8 mouse cellular contexts compared by ENCODE assay signal in the genomic region with DNA sequence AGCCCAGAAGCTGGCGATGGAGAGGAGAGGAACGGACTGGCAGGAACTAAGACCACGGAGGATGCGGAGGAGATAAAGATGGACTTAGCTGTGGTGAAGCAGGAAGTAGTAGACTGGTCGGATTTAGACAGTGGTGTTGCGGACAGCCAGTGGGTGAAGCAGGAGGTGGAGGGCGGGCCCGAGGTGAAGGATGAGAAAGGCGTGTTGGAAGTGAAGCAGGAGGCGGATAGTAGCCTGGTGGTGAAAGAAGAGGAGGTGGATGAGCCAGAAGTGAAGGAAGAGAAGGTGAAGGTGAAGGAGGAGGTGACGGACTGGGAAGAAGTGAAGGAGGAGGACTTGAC. TPM values are rescaled to one million over a fixed set of nuclear protein-coding genes. Genes with fewer than 3 reads are reported as not detected.
DNase-seq lines count a peak whose midpoint lies in the region; ATAC-seq and TF ChIP-seq lines count a peak whose summit lies in the region.

No protein-coding gene starts in this region.

- DNase-seq in cerebellum, postnatal 14 days, result no peak
- DNase-seq in cerebellum, postnatal 25 days, result no peak
- DNase-seq in gastrocnemius, postnatal 4 days (ENCODE audit: low spot score in 2 of 2), result no peak
- no peak for DNase-seq in cerebellum, adult 9-10 months

- peak; percentile 50; the same call in 1 of the 2 replicates for ATAC-seq in cerebellum, adult (ENCODE audit: insufficient number of reproducible peaks, low FRiP score, low TSS enrichment)
- ATAC-seq in hematopoietic stem cell, adult 5-6 weeks (replicated peaks in 1 of 2; ENCODE audit: insufficient read depth in 1 of 2, low FRiP score in 2 of 2, low TSS enrichment in 1 of 2, low read depth in 1 of 2, poor library complexity in 2 of 2, severe bottlenecking in 2 of 2), result peak; percentile 43 to 50; a peak in 3 of 4 replicates
- ATAC-seq in megakaryocyte, adult 5-6 weeks (ENCODE audit: poor library complexity, severe bottlenecking), result peak; percentile 70

- H3K9ac ChIP-seq in ES-Bruce4 (ENCODE audit: low read depth, poor library complexity, severe bottlenecking), result peak overlapping the region; percentile 53

- no peak overlapping the region for H3K27ac ChIP-seq in ES-Bruce4 (ENCODE audit: insufficient read depth, low read length)

- H3K36me3 ChIP-seq in ES-Bruce4 (ENCODE audit: control insufficient read depth, insufficient read depth, low read length, poor library complexity, severe bottlenecking), result peaks cover 17% of the 10 kb centered on the region

- no peaks in the 10 kb centered on the region for H3K9me3 ChIP-seq in ES-Bruce4 (replicated peaks; ENCODE audit: control insufficient read depth, insufficient read depth, low read length, poor library complexity, severe bottlenecking)

- H3K27me3 ChIP-seq in ES-Bruce4 (ENCODE audit: control insufficient read depth, insufficient read depth, low read length, poor library complexity, severe bottlenecking), result no peaks in the 10 kb centered on the region

- no peak for TF ChIP-seq EP300 in ES-Bruce4 (IDR thresholded peaks at IDR 0.05; ENCODE audit: insufficient read depth, low read depth, low read length)

- TF ChIP-seq POLR2A in ES-Bruce4 (IDR thresholded peaks at IDR 0.05; ENCODE audit: insufficient read depth, low read length), result no peak

- TF ChIP-seq CTCF in ES-Bruce4 (IDR thresholded peaks at IDR 0.05; ENCODE audit: low read depth, low read length), result no peak

- peak overlapping the region; percentile 89 for H3K4me3 ChIP-seq in ES-Bruce4 (ENCODE audit: low read depth, low read length)

- H3K4me1 ChIP-seq in ES-Bruce4 (ENCODE audit: control insufficient read depth, insufficient read depth, low read length), result no peaks in the 10 kb centered on the region

RNA-seq across cellular contexts. Expression of gene Znhit6, which starts 0.4 kb away (rescaled TPM):
- 65.7 and 69.1 TPM in 2 replicates for polyA plus RNA-seq in ES-Bruce4 (2011; ENCODE audit: insufficient read depth, insufficient read length, low read depth, missing spikeins)
- 22.1 and 48.8 TPM in 2 replicates for total RNA-seq in hematopoietic stem cell, adult 5-6 weeks (2017)
- total RNA-seq in megakaryocyte, adult 5-6 weeks (2015), result 14.0 and 20.3 TPM in 2 replicates
- 11.4 and 13.8 TPM in 2 replicates for total RNA-seq in megakaryocyte, adult 5-6 weeks (2017)
- total RNA-seq in gastrocnemius, postnatal 4 days (2021), result 10 to 100 TPM; 18.3 to 19.2 TPM
